Mouse (Mus musculus) hindbrain, embryonic 12.5 days (tissue): ENCODE data around the gene Tmem254c. TPM values are rescaled to one million over a fixed set of nuclear protein-coding genes. Genes with fewer than 3 reads are reported as not detected.
"Not testable (repeated sequence)": the region's sequence is repeated elsewhere in the genome, so short reads cannot be mapped to it uniquely, and the experiment has no call there.

Experiments used
- ATAC-seq: fragments of 200-750 bp; cut with Nextera tagmentation; 2 replicates; pipeline ENCODE4 v1.8.0; 2017; ENCODE audit warnings: moderate TSS enrichment; ENCODE audit not compliant: low FRiP score
- H3K27ac ChIP-seq: fragments of 300-500 bp; sonication (generic); 2 replicates; pipeline ENCODE4 v1.5.1; 2016; ENCODE audit warnings: mild to moderate bottlenecking
- H3K27me3 ChIP-seq: fragments of 300-500 bp; sonication (generic); 2 replicates; pipeline ENCODE4 v1.6.1; 2016; ENCODE audit warnings: mild to moderate bottlenecking
- H3K36me3 ChIP-seq: fragments of 300-500 bp; sonication (generic); 2 replicates; pipeline ENCODE4 v1.6.1; 2016; ENCODE audit warnings: mild to moderate bottlenecking
- H3K4me1 ChIP-seq: fragments of 300-500 bp; sonication (generic); 2 replicates; pipeline ENCODE4 v1.6.1; 2016
- H3K4me2 ChIP-seq: fragments of 300-500 bp; sonication (generic); replicated peaks from 2 replicates; pipeline ENCODE4 v1.6.1; 2016; ENCODE audit warnings: mild to moderate bottlenecking
- H3K4me3 ChIP-seq: fragments of 300-500 bp; sonication (generic); 2 replicates; pipeline ENCODE4 v1.5.1; 2016; ENCODE audit warnings: mild to moderate bottlenecking
- H3K9ac ChIP-seq: fragments of 300-500 bp; sonication (generic); 2 replicates; pipeline ENCODE4 v1.6.1; 2016; ENCODE audit warnings: mild to moderate bottlenecking, moderate library complexity
- H3K9me3 ChIP-seq: fragments of 300-500 bp; sonication (generic); replicated peaks from 2 replicates; pipeline ENCODE4 v1.6.1; 2016; ENCODE audit warnings: mild to moderate bottlenecking
- WGBS: fragments of 180-500 bp; shearing (Covaris S2); methylation state at CpG from one replicate; pipeline ENCODE4 v1.1.7; 2016; 5-methylcytosine and 5-hydroxymethylcytosine counted together
- polyA plus RNA-seq: library from polyadenylated mRNA; unstranded; fragments of >200 nt; fragmentation: Nextera tagmentation; extraction: Ambion mirVana; gene quantifications from 2 replicates; pipeline ENCODE4 v1.2.1, GENCODE M21; 2016

The Tmem254c gene
- polyA plus RNA-seq, 1 experiment from 2014 or later = 26.0 TPM

- H3K9me3 ChIP-seq, H3K27me3 ChIP-seq, H3K4me2 ChIP-seq, ATAC-seq, H3K4me3 ChIP-seq, H3K36me3 ChIP-seq, H3K4me1 ChIP-seq, H3K27ac ChIP-seq, H3K9ac ChIP-seq: not testable (repeated sequence)
- no CpG with 5 or more reads among the region's 3 CpGs for WGBS
These were observed 32.8 kb downstream of the Tmem254c start for GRCm38 (mm10) chr14:26034364-26034763.

- H3K9ac ChIP-seq = not testable (repeated sequence)
These were observed 41.5 kb downstream of the Tmem254c start for GRCm38 (mm10) chr14:26025653-26026052.

GRCm38 (mm10) chr14:26022831-26023230, 44.3 kb downstream of the Tmem254c start:
- WGBS = no CpG with 5 or more reads among the region's 6 CpGs
- H3K4me2 ChIP-seq, H3K9ac ChIP-seq, H3K4me1 ChIP-seq, ATAC-seq, H3K9me3 ChIP-seq, H3K27ac ChIP-seq, H3K27me3 ChIP-seq, H3K36me3 ChIP-seq, H3K4me3 ChIP-seq: not testable (repeated sequence)

More at GRCm38 (mm10) chr14:26025653-26026052, 41.5 kb downstream of the Tmem254c start:
- not testable (repeated sequence) for H3K27ac ChIP-seq, ATAC-seq, H3K4me3 ChIP-seq, H3K9me3 ChIP-seq, H3K4me1 ChIP-seq, H3K4me2 ChIP-seq, H3K27me3 ChIP-seq, H3K36me3 ChIP-seq
- WGBS = no CpG with 5 or more reads among the region's 12 CpGs

GRCm38 (mm10) chr14:26021555-26021954, 45.6 kb downstream of the Tmem254c start:
- no CpG with 5 or more reads among the region's 9 CpGs for WGBS
- not testable (repeated sequence) for ATAC-seq

GRCm38 (mm10) chr14:26016414-26016813, 50.7 kb downstream of the Tmem254c start:
- not testable (repeated sequence) for H3K27me3 ChIP-seq, H3K9me3 ChIP-seq, H3K27ac ChIP-seq, H3K9ac ChIP-seq, ATAC-seq, H3K4me3 ChIP-seq, H3K4me1 ChIP-seq, H3K36me3 ChIP-seq, H3K4me2 ChIP-seq
- WGBS = no CpG with 5 or more reads among the region's 7 CpGs

More at GRCm38 (mm10) chr14:26021555-26021954, 45.6 kb downstream of the Tmem254c start:
- H3K9ac ChIP-seq, H3K27ac ChIP-seq, H3K36me3 ChIP-seq, H3K27me3 ChIP-seq, H3K4me3 ChIP-seq, H3K4me2 ChIP-seq, H3K9me3 ChIP-seq, H3K4me1 ChIP-seq: not testable (repeated sequence)

Other genes starting within 250 kb of the Tmem254c start
- gene Anxa11, start 225.2 kb downstream of the Tmem254c start, polyA plus RNA-seq = 6.2 and 6.9 TPM in 2 replicates
- gene Plac9a, start 164.3 kb downstream of the Tmem254c start, polyA plus RNA-seq = not detected in 2 replicates
- 2.0 and 2.2 TPM in 2 replicates for gene Tmem254a, start 139.7 kb downstream of the Tmem254c start, polyA plus RNA-seq
- not detected in 2 replicates for gene Cphx1, start 129.1 kb downstream of the Tmem254c start, polyA plus RNA-seq
- gene Duxbl1, start 88.8 kb downstream of the Tmem254c start, polyA plus RNA-seq = 5.4 and 5.8 TPM in 2 replicates
- 4.0 and 4.5 TPM in 2 replicates for gene Gm9780, start 24.6 kb downstream of the Tmem254c start, polyA plus RNA-seq
- gene Cphx2, start 14.2 kb upstream of the Tmem254c start, polyA plus RNA-seq = not detected in 2 replicates
- not detected in 2 replicates for gene Cphx3, start 14.9 kb upstream of the Tmem254c start, polyA plus RNA-seq
- 5.3 TPM in 1 of 2 replicates, not detected in the other for gene Duxbl2, start 51.0 kb upstream of the Tmem254c start, polyA plus RNA-seq
- gene Plac9b, start 115.1 kb upstream of the Tmem254c start, polyA plus RNA-seq = 5.5 and 8.2 TPM in 2 replicates
- gene Tmem254b, start 139.7 kb upstream of the Tmem254c start, polyA plus RNA-seq = 25.9 and 30.2 TPM in 2 replicates
- 2.6 and 7.8 TPM in 2 replicates for gene Duxbl3, start 190.6 kb upstream of the Tmem254c start, polyA plus RNA-seq